Mouse (Mus musculus): Measurements from ENCODE around the gene Olfr692. TPM values are rescaled to one million over a fixed set of nuclear protein-coding genes. Genes with fewer than 3 reads are reported as not detected.

Olfr692 gene
- polyA plus RNA-seq, 1 experiment from 2014 or later = not detected

DNA sequence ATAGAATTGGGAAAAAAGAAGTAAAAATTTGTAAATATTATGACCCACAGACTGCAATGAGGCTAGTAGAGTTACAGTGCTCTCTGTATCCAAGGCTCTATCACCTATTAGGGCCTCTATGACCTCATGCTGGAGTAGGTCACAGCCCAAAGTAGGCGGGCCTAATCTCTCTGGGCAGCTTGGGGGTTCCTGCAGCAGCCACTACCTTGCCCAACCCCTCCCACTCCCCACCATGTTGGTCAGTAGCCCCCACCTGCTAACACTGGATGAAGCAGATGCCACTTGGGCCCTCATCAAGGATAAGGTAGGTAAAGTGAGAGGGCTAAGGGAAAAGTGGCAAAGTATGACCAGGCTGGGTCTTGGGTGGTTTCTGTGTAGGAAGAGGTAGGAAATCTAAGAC is 6.8 kb downstream of the Olfr692 start, which contains the start of gene Gm5901:
Gm5901 (plus strand) TSS at position 173 of the 400 bp plus-strand sequence.
- H3K27me3 ChIP-seq = no peaks in the 10 kb centered on the region
- no peak within 1 kb of the TSS for H3K4me2 ChIP-seq (replicated peaks)
- peaks cover 47% of the 10 kb centered on the region for H3K36me3 ChIP-seq
- 100% methylated on average over 1 of the region's 1 CpGs for WGBS
- no peak within 1 kb of the TSS for H3K27ac ChIP-seq
- H3K9me3 ChIP-seq (replicated peaks) = no peaks in the 10 kb centered on the region
- no peak for ATAC-seq (ENCODE audit: low FRiP score)
- H3K4me1 ChIP-seq = no peaks in the 10 kb centered on the region
- H3K9ac ChIP-seq = no peak within 1 kb of the TSS
- H3K4me3 ChIP-seq = no peak within 1 kb of the TSS

DNA sequence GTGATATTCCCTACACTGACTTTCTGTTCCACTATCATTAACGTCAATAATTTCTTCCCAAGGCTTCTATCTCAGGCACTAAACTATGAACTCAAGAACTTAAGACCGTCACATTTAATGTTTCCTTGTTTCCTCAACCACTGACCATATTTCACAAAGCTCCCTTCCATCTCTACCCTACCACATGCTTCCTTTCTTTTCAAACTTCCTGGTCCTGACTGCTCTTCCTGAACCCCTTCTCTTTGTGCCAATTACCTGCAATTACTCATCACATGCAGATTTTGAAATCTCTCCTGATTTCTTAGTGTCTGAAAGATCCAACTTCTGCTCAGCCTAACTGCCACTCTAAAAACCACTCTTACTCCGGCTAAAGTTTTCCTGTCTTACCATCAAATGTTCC is 12.3 kb downstream of the Olfr692 start:
- Histone ChIP-seq H3K4me3 (no peak overlapping the region), H3K27me3 (no peaks in the 10 kb centered on the region), H3K27ac (no peak overlapping the region), H3K4me1 (no peaks in the 10 kb centered on the region), H3K4me2 (replicated peaks) (no peak overlapping the region), H3K9me3 (replicated peaks) (no peaks in the 10 kb centered on the region), H3K36me3 (peaks cover 71% of the 10 kb centered on the region), H3K9ac (no peak overlapping the region)
- 94% methylated on average over 3 of the region's 3 CpGs for WGBS
- ATAC-seq (ENCODE audit: low FRiP score) = no peak

DNA sequence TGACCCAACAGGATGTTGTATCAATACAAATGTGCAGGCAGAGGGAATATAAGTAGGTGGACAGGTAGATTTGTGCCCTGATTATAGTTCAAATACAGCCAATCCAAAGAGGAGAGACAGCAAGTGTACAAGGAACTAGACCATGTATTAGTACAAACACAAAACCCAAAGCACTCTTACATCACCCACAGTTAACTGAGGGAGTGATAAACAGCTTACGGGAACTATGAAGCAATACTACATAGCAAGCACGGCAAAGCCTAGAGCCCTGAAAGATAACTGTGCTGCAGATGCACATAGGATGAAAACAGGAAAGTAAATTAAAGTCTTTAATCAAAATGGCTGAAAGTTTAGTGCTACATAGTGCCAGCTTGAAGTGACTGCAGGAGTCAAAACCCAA is 19.7 kb downstream of the Olfr692 start:
- no peaks in the 10 kb centered on the region for H3K27me3 ChIP-seq
- WGBS = 97% methylated on average over 2 of the region's 2 CpGs
- no peak overlapping the region for H3K9ac ChIP-seq
- peaks cover 67% of the 10 kb centered on the region for H3K36me3 ChIP-seq
- no peaks in the 10 kb centered on the region for H3K4me1 ChIP-seq
- no peak overlapping the region for H3K4me3 ChIP-seq
- H3K4me2 ChIP-seq (replicated peaks) = no peak overlapping the region
- no peak for ATAC-seq (ENCODE audit: low FRiP score)
- H3K9me3 ChIP-seq (replicated peaks) = no peaks in the 10 kb centered on the region
- no peak overlapping the region for H3K27ac ChIP-seq

DNA sequence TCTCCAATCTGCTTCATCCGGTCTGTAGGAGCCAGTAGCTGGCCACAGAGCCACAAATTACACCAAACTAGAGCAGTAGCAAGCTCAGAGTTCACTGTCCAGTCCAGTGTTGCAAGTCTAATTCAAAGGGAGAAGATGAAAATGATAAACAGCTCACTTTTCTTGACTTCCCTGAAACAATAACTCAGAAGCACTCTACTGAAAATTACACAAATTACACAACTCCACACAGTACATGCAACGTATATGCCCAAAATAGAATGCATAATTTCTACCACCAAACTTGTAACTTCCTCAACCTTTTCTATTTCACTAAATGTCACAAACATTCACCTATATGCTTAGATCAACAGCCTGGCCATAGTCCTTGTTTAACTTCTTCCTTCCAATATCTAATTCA is 22.2 kb downstream of the Olfr692 start:
- WGBS = 94% methylated on average over 2 of the region's 2 CpGs
- Histone ChIP-seq H3K36me3 (peaks cover 43% of the 10 kb centered on the region), H3K9ac (no peak overlapping the region)

DNA sequence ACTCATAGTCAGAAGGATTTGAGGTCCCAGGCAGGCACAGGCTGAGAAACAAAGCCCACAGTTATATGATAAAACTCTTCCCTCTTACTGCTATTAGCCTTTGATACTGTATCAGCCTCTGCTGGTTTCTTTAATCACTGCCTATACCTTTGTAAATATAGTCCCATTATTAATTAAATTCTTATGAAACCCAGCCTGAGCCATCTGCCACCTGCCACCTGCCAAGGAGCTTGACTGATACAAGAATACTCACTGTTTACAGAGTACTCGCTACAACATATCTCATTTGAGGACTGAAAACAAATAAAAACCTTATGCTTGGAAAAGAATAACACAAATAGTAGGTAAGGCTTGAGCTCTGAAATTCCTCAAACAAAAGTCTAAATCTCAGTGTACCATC is 26.6 kb downstream of the Olfr692 start:
- H3K4me2 ChIP-seq (replicated peaks) = no peak overlapping the region
- no peaks in the 10 kb centered on the region for H3K27me3 ChIP-seq
- no peak for ATAC-seq (ENCODE audit: low FRiP score)
- H3K4me1 ChIP-seq = peaks cover 4% of the 10 kb centered on the region; the same call in 1 of the 2 replicates
- no peak overlapping the region for H3K27ac ChIP-seq
- H3K36me3 ChIP-seq = peaks cover 9% of the 10 kb centered on the region
- H3K4me3 ChIP-seq = no peak overlapping the region
- WGBS = 84% methylated on average over 1 of the region's 1 CpGs
- no peaks in the 10 kb centered on the region for H3K9me3 ChIP-seq (replicated peaks)
- no peak overlapping the region for H3K9ac ChIP-seq

More for the DNA sequence above, 22.2 kb downstream of the Olfr692 start:
- Histone ChIP-seq H3K27ac (no peak overlapping the region), H3K27me3 (no peaks in the 10 kb centered on the region), H3K4me3 (no peak overlapping the region), H3K4me1 (no peaks in the 10 kb centered on the region), H3K9me3 (replicated peaks) (no peaks in the 10 kb centered on the region), H3K4me2 (replicated peaks) (no peak overlapping the region)
- ATAC-seq (ENCODE audit: low FRiP score) = no peak

DNA sequence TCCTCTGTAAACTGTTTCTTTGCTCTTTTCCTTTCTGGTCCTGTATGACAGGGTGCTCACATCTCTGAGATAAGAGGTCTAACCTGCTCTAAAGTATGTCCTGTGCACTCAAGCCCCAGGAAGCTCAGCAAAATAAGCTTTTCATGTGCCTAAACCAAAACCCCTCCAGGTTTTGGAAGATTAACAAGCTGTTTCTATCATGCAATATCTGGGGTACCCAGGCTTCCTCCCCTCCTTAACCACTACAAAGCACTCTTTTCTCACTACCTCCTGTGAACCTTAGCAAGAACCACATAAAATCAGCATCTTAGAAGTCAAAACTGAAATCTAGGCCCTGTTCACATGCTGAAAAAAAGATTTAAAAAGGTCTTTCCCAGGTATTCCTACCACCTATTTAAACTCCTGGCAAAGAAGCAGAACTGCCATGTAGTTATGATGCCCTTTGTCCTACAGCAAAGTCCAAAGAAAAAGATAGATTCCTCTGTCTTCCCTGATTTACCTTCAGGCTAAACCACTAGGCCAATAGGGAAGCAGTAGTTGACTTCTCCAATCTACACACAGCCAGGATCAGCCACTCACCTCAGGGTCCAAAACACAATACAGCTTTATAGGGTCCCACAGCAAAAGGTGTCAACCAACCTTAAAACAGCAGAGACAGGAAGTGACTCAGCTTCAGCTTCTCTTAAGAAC is 27.2 kb downstream of the Olfr692 start:
- no peak overlapping the region for H3K9ac ChIP-seq
- H3K4me1 ChIP-seq = peaks cover 4% of the 10 kb centered on the region; the same call in 1 of the 2 replicates
- ATAC-seq (ENCODE audit: low FRiP score) = no peak
- no peaks in the 10 kb centered on the region for H3K27me3 ChIP-seq
- no peak overlapping the region for H3K4me3 ChIP-seq
- H3K9me3 ChIP-seq (replicated peaks) = no peaks in the 10 kb centered on the region
- H3K4me2 ChIP-seq (replicated peaks) = no peak overlapping the region
- H3K27ac ChIP-seq = no peak overlapping the region
- H3K36me3 ChIP-seq = peaks cover 3% of the 10 kb centered on the region; the same call in 1 of the 2 replicates

DNA sequence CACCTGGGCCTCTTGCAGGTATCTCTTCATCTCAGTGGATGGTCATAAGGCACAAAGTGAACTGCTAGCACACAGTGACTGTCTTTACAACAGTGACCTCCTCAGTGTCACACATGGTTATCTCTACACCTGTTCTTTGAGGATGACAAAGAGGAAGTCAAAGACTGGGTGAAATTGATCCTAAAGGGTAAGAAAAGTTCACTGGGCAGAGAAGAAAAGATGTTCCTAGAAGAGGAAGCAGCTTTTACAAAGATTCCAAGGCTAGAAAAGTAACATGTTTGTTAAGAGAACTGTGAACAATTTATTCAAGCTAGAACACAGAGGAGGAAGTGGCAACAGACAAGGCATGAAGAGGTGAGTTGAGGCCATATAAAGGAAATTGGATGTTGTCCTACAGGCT is 28.1 kb downstream of the Olfr692 start:
- H3K27ac ChIP-seq = no peak overlapping the region
- peaks cover 6% of the 10 kb centered on the region; the same call in 1 of the 2 replicates for H3K4me1 ChIP-seq
- no peak overlapping the region for H3K9ac ChIP-seq
- H3K4me3 ChIP-seq = no peak overlapping the region
- H3K27me3 ChIP-seq = no peaks in the 10 kb centered on the region
- H3K36me3 ChIP-seq = peaks cover 3% of the 10 kb centered on the region; the same call in 1 of the 2 replicates
- H3K4me2 ChIP-seq (replicated peaks) = no peak overlapping the region
- no peak for ATAC-seq (ENCODE audit: low FRiP score)
- no peaks in the 10 kb centered on the region for H3K9me3 ChIP-seq (replicated peaks)

DNA sequence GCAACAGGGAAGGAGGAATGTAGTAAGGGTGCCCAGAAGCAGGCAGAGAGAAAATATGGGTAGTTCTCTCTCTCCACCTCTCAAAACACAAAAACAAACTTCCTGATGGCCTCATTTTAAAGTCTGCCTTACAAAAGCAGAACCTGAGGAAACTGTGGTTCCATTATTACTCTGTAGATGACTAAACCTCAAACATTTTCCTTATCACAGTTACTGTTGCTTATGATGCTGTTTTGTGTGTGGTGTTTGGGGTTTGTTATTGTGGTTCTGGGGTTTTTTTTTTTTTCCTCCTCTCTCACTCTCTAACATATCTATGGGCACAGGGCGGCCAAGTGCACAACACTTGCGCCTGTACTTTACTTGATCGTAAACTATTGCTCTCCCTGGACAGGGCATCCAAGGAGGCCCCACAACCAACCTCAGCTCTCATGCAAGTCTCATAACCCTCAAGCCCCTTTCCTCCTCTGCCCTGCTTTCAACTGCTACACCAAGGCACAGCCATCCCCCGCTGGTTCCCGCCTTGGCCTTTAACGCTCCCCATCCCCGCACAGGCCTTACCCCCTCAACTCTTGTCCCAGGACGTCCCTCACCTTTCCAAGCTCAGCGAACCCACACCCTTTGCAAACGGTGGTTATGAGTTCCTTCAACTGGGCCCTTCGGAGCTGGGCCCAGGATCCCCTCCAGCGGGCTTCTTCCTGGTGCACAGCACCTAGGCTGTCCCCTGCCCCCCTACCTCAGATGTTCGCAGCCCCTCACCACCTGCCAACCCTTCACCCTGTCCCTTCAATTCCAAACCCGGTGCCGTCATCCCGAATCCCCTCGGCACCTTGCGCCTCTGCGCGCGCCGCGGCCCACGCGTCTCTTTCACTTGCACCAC is 31.3 kb downstream of the Olfr692 start:
- Histone ChIP-seq H3K4me2 (replicated peaks) (peak overlapping the region; percentile 72), H3K4me1 (peaks cover 6% of the 10 kb centered on the region; the same call in 1 of the 2 replicates), H3K27me3 (no peaks in the 10 kb centered on the region), H3K27ac (peak overlapping the region; percentile 56), H3K4me3 (peak overlapping the region; percentile 62), H3K9ac (peak overlapping the region; percentile 82), H3K9me3 (replicated peaks) (no peaks in the 10 kb centered on the region), H3K36me3 (peaks cover 3% of the 10 kb centered on the region; the same call in 1 of the 2 replicates)
- peak; percentile 65; the same call in 1 of the 2 replicates for ATAC-seq (ENCODE audit: low FRiP score)
- under 1% methylated on average over 25 of the region's 25 CpGs for WGBS

DNA sequence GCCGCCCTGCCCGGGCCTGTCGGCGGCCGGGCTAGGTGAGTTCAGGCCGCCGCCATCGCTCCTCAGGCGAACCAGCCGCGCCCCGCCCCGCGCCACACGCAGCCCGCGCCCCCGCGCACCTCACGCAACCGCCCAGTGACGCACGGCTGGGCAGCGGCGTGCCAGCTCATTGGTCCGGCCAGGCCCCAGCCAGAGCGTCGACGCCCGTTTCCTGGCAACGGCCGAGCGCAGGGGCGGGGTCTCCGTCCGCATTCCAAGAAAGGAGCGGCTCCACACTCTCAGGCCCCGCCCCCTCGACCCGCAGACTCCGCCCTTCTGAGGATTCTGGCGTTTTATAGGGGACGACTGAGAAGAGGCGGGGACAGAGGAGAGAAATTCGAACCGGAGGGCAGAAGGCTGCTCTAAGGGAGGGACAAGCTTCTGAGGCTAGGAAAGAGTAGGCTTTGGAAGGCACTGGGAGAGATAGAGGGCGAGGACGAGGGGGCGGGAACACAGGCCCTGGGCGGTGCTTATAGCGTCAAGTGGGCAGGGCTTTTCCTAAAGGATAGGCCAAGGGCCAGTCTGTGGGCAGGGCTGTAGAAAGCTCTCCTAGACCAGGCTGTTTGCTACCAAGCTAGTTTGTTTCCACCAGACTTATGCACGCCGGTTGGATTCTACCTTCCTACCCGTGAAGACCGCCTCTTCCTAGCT is 32.0 kb downstream of the Olfr692 start, which contains the start of gene Fam160a2:
Fam160a2 (minus strand) TSS at position 120 of the 690 bp plus-strand sequence.
- Histone ChIP-seq H3K27ac (peak within 1 kb of the TSS; percentile 81), H3K4me2 (replicated peaks) (peak within 1 kb of the TSS; percentile 72), H3K9ac (peak within 1 kb of the TSS; percentile 82), H3K4me1 (peaks cover 6% of the 10 kb centered on the region; the same call in 1 of the 2 replicates), H3K4me3 (peak within 1 kb of the TSS; percentile 62), H3K9me3 (replicated peaks) (no peaks in the 10 kb centered on the region), H3K36me3 (0 out of 2 replicates have a peak, but pooled peaks cover 3% of the 10 kb centered on the region), H3K27me3 (no peaks in the 10 kb centered on the region)
- 1% methylated on average over 54 of the region's 55 CpGs for WGBS
- peak; percentile 99 for ATAC-seq (ENCODE audit: low FRiP score)

DNA sequence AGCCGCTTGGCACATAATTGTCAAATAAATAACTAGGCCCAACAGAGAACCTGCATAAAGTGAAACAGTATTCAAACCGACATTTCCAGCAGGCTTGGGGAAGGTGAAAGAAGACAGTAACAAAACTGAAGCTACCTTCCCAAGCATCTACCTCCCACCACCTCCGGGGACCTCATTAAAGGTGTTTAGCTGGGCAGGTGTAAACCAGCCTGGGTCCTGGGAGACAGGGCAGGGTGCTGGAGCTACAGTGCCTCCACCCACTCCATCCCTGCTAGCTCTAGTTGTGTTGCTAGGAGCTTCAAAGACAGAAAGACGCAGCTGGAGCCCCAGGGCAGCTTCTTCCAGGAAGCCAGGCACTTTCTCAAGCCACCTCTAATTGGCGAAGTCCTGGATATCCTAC is 36.2 kb downstream of the Olfr692 start, which contains the start of gene Cnga4:
Cnga4 (plus strand) TSS at position 301 of the 400 bp plus-strand sequence.
- no peak within 1 kb of the TSS for H3K9ac ChIP-seq
- H3K9me3 ChIP-seq (replicated peaks) = no peaks in the 10 kb centered on the region
- H3K4me2 ChIP-seq (replicated peaks) = no peak within 1 kb of the TSS
- H3K27ac ChIP-seq = no peak within 1 kb of the TSS
- H3K4me3 ChIP-seq = no peak within 1 kb of the TSS
- no peaks in the 10 kb centered on the region for H3K36me3 ChIP-seq
- ATAC-seq (ENCODE audit: low FRiP score) = no peak
- WGBS = 76% methylated on average over 5 of the region's 5 CpGs
- H3K27me3 ChIP-seq = no peaks in the 10 kb centered on the region
- 0 out of 2 replicates have a peak, but pooled peaks cover 2% of the 10 kb centered on the region for H3K4me1 ChIP-seq

DNA sequence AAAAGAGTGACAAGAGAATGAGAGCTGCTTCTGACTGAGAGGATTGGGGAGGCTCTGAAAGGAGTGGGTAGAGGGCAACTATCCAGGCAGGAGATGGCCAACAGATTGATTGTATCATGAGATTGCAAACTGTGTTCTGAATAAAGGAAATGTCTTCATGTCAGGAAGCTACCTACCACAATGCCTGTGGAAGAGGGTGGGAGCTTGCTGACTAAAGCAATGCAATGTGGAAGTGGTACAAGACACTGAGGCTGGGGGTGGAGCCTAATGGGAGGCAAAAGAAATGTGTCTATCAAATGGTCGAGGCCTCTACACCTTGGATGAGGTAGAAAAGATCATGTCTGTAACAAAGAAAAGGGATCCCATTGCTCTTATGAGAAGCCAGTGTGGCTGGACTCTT is 38.3 kb downstream of the Olfr692 start:
- Histone ChIP-seq H3K9ac (no peak overlapping the region), H3K27me3 (no peaks in the 10 kb centered on the region), H3K9me3 (replicated peaks) (no peaks in the 10 kb centered on the region), H3K4me2 (replicated peaks) (no peak overlapping the region), H3K4me1 (no peaks in the 10 kb centered on the region), H3K36me3 (no peaks in the 10 kb centered on the region), H3K27ac (no peak overlapping the region), H3K4me3 (no peak overlapping the region)
- ATAC-seq (ENCODE audit: low FRiP score) = no peak
- 79% methylated on average over 1 of the region's 1 CpGs for WGBS

All from hindbrain, embryonic 12.5 days (tissue).